Mouse (Mus musculus) bone marrow macrophage, adult 2 months (primary cell): ENCODE measurements at regions not wholly inside any gene's neighbourhood (a gene's known extent, or its start where the extent isn't known, plus 50 kb on each side); places are given as distances from the start of the nearest gene placed in this dataset.

Experiments
- H3K27ac ChIP-seq: 2 replicates; pipeline ENCODE4 v1.5.1; 2012; ENCODE audit warnings: low read depth, low read length; ENCODE audit not compliant: insufficient read depth
- H3K4me1 ChIP-seq: 2 replicates; pipeline ENCODE4 v1.6.1; 2012; ENCODE audit warnings: low read length; ENCODE audit not compliant: control insufficient read depth, insufficient read depth
- H3K4me3 ChIP-seq: 2 replicates; pipeline ENCODE4 v1.5.1; 2012; ENCODE audit warnings: mild to moderate bottlenecking, low read length, moderate library complexity; ENCODE audit not compliant: insufficient read depth
- CTCF ChIP-seq: IDR thresholded peaks from 2 replicates; pipeline ENCODE4 v1.5.1; 2012; ENCODE audit warnings: low read depth, mild to moderate bottlenecking, low read length, moderate library complexity
- POLR2A ChIP-seq: IDR thresholded peaks from 2 replicates; pipeline ENCODE4 v1.6.1; 2012; ENCODE audit warnings: mild to moderate bottlenecking, low read depth, low read length, borderline replicate concordance

DNA sequence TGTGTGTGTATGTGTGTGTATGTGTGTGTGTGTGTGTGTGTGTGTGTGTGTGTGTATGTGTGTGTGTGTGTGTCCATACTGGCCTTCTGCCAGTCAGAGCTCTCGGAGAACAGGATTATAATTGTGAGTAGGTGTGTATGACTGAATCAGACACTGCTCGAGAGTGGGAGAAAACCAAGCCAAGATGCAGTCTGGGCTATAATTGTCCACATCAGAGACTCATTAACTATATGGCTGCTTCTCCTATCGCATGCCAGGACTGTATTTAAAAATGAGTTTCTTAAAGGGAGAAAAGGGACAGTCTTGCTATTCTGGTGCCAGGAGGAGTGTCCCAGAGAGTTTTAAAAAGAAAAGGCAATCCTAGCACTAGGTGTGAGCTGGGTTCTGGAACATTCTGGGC lies 58.7 kb upstream of the Adpgk start:
- Histone ChIP-seq H3K4me3 (no peak overlapping the region), H3K27ac (no peak overlapping the region), H3K4me1 (no peaks in the 10 kb centered on the region)
- TF ChIP-seq POLR2A (no peak), CTCF (no peak)

DNA sequence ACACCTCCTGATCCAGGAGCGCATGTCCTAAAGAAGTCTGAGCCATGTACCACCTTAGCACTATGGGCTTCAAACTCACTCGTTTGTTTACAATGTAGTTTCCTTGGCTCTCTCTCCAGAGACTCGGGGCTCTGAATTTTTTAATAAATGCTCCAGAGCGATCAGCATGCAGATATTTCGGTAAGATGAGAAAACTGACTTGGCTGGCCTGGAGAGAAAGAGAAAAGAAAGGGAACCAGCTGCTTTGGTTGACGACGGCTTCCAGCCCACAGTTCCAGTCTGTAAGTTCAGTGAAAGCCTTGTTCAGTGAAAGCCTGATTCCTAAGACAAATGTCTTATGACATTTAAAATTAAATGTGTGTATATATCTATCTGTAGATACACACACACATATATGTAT lies 59.4 kb upstream of the Adpgk start:
- Histone ChIP-seq H3K4me3 (no peak overlapping the region), H3K4me1 (no peaks in the 10 kb centered on the region), H3K27ac (no peak overlapping the region)
- TF ChIP-seq POLR2A = no peak
- no peak for TF ChIP-seq CTCF

DNA sequence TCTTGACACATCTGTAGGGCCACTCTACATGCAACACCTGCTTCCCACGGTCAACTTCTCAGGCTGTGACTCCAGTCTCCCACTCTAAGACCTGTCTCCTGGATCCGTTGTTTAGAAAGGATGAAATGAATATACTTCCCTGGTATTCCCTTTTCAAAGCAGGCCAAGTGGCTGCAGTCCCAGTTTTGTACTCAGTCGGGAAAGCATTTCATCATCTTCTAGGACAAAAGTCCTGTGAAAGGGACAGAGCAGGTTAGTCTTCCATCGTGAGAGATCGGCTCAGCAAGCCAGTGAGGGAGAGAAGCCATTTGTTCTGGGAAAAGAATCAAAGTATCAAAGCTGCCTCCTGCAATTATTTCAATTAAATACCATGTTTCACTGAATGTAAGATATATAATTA lies 60.2 kb upstream of the Adpgk start:
- H3K27ac ChIP-seq = no peak overlapping the region
- TF ChIP-seq POLR2A (no peak), CTCF (no peak)
- H3K4me3 ChIP-seq = no peak overlapping the region

DNA sequence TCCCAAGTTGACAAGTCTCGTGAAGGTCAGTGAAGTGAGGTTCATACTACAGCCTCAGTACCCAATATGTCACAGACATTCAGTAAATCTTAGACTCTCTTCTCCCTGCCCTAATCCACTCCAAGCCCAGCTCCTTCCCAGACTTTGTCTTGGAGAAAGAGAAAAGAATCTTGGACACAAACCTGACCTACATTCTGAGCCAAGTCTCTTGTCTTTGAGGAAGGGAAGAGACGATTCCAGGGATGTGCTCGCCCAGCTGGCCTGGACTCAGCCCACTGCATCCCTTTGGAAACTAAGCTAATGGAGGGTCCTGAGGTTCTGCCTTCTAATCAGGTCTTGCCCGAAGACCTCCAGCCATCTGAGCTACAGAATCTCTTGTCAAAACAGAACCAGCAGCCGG lies 61.2 kb upstream of the Adpgk start:
- TF ChIP-seq POLR2A (no peak), CTCF (no peak)
- H3K27ac ChIP-seq = no peak overlapping the region
- no peak overlapping the region for H3K4me3 ChIP-seq
- H3K4me1 ChIP-seq = no peaks in the 10 kb centered on the region

More for the DNA sequence above, 60.2 kb upstream of the Adpgk start:
- H3K4me1 ChIP-seq = no peaks in the 10 kb centered on the region

DNA sequence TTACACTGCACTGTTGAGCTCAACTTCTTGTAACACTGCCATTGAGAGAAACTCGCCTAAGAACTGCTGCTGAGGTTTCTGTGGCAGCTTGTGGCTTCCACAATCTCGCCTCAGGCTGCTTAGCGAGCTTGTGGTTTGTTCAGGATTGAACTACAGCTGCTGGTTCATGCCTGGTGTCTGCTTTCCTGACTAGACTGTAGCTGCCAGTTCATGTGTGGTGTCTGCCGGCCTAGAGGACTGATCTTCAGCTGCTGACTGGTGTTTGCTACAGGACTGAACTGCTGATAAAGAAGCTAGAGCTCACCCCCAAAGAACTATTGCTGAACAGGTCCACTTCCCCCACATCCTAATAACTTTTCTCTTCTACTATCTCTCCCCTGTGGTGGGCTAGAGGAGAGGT lies 63.4 kb upstream of the Adpgk start:
- no peaks in the 10 kb centered on the region for H3K4me1 ChIP-seq
- H3K4me3 ChIP-seq = no peak overlapping the region
- TF ChIP-seq POLR2A (no peak), CTCF (no peak)
- no peak overlapping the region for H3K27ac ChIP-seq

DNA sequence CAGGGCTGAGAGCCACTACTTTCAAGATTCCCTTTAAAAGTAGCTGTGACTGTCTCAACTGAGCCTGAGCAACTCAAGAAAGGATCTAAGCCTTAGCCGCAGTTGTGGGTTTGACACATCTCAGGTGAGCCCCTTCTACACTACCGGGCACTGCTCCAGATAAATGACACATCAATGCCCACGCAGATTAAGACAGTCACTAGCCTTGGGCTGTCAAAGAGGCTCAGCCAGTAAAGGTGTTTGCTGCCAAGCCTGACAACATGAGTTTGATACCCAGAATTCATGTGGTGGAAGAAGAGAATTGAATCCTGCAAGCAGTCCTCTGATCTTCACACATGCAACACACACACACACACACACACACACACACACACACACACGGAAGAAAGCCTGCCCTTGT lies 65.0 kb upstream of the Adpgk start:
- Histone ChIP-seq H3K27ac (no peak overlapping the region), H3K4me3 (no peak overlapping the region), H3K4me1 (no peaks in the 10 kb centered on the region)
- no peak for TF ChIP-seq CTCF
- TF ChIP-seq POLR2A = no peak

DNA sequence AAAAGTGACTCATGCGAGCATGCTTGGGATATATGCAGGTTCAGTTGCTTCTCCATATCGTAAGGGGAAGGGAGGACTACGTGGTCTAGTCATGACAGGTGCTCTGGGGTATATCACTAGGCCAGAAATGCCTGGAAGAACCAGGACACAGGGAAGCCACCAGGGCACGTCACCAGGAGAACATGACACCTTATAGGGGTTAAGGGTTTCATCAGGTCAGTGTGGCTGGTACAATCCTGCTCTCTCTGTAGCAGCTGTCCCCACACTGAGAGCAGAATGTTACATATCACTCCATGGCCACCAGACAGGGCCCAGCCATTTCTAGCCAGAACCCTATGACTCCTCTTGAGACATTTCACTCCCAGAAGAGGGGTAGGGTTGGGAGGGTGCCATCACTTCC lies 72.1 kb upstream of the Adpgk start:
- no peak overlapping the region for H3K27ac ChIP-seq
- no peaks in the 10 kb centered on the region for H3K4me1 ChIP-seq
- TF ChIP-seq CTCF = no peak
- TF ChIP-seq POLR2A = no peak
- H3K4me3 ChIP-seq = no peak overlapping the region

DNA sequence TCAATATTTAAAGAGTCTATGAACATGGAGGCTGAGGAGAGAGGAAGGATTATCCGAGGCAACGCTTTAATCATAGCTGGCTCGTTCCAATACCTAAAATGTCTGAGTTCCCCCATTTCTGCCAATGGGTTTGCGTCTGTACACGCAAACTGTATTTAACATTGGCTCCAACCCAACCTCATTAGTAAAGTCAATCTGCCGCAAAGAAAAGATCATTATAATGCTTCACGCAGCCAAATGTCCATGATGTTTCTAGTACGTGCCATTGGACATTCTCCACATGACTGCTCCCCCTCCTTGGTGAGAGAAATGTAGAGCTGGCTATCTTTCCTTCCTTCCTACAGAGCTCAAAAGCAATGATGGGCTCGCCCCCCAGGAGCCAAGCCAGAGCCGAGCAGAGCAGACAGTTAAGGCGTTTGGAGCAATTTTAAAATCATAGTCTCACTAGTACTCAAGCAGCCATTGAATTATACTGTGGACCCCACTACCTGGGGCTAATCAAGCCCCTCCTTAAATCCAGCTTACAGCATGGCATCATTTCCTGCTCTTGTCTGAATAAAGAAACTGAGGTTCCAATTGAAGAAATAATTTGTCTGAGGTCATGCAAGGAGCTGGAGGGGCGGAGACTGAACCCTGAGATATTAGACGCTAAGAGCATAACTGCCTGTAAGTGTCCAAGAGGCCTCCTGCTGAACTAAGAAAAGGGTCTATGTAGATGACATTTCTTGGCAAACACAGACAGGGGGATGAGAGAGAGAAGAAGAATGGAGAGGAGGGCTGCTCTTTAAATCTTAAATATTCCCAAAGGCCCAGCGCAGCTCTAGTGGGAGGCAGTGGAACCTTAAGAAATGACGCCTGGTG lies 88.5 kb upstream of the Adpgk start:
- Histone ChIP-seq H3K4me3 (no peak overlapping the region), H3K27ac (no peak overlapping the region), H3K4me1 (peaks cover 8% of the 10 kb centered on the region)
- TF ChIP-seq POLR2A (no peak), CTCF (no peak)

DNA sequence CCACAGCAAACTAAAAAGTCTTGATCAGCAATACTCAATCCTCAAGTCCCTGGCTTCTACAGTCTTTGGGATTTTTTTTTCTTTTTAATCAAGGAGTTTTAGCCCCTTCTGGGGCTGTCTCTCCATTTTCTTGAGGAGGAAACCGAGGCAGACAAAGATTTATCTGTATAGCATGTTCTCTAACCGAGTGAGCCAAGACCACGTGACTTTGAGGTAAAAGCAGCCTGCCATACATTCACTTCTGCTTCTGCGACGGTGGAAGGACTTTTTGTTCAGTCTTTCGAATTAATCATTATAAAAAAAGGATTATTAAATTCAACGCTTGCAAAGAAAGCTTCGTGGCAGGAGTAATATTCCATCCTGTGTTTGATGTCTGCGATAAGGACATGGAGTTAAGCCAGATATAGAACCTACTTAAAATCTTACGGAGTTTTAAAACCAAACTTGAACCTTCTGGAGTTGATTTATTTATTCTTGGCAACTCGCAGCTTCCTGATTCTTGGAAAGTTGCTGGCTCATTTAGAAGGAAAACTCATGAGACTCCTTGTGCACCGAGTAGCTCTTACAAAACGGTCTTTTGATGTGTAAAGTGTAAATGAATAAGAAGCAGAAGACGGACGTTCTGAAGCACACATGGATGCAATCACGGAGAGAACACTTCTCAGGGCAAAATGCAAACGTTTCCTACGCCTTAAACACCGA lies 91.7 kb upstream of the Adpgk start:
- Histone ChIP-seq H3K4me1 (peaks cover 8% of the 10 kb centered on the region), H3K4me3 (peak overlapping the region; percentile 9; the same call in 1 of the 2 replicates), H3K27ac (no peak overlapping the region)
- TF ChIP-seq CTCF (no peak), POLR2A (no peak)

DNA sequence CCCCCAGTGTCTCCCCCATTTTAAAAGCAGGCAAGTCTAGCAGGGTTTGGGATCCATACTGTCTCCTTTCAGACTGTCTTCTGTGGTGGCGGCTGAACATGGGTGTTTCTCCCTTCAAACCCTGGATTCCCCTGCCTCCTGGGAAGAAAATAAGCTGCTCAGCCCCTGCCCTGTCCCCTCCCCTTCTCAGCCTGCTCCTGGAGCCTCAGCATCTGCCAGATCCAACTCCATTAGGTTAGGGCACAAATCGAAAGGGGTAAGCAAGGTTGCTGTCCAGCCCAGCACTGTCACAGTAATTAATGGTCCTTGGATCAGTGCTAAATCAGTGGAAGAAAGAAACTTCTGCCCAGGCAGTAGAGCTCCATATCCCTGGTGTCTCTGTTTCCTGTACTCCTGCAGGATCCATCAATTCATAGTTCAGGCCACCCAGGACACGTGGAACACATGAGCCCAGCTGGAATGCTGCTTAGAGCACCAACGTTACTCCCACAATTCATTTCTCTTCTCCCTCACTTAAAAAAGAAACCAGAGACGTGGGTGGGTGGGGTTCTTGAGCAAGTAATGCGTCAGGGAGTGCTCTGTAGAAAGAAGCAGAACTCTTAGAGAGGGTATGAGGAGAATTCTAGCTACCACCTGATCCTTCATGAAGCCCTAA lies 93.0 kb upstream of the Adpgk start:
- no peak for TF ChIP-seq CTCF
- no peak for TF ChIP-seq POLR2A

More for the DNA sequence above, 93.0 kb upstream of the Adpgk start:
- no peak overlapping the region for H3K27ac ChIP-seq
- peaks cover 8% of the 10 kb centered on the region for H3K4me1 ChIP-seq
- H3K4me3 ChIP-seq = no peak overlapping the region
